Mouse (Mus musculus) midbrain, embryonic 13.5 days (tissue): Measurements from ENCODE around the gene Ppp1r3a. TPM values are rescaled to one million over a fixed set of nuclear protein-coding genes. Genes with fewer than 3 reads are reported as not detected.
"Not testable (repeated sequence)": the region's sequence is repeated elsewhere in the genome, so short reads cannot be mapped to it uniquely, and the experiment has no call there.

ENCODE experiments used
- ATAC-seq: fragments of 200-750 bp; cut with Nextera tagmentation; 2 replicates; pipeline ENCODE4 v1.8.0; 2017; ENCODE audit warnings: mild to moderate bottlenecking, moderate TSS enrichment, moderate library complexity
- H3K27ac ChIP-seq: fragments of 300-500 bp; sonication (generic); 2 replicates; pipeline ENCODE4 v1.5.1; 2015; ENCODE audit warnings: inconsistent platforms, mild to moderate bottlenecking, moderate library complexity
- H3K27me3 ChIP-seq: fragments of 300-500 bp; sonication (generic); 2 replicates; pipeline ENCODE4 v1.6.1; 2015; ENCODE audit warnings: mild to moderate bottlenecking, inconsistent platforms
- H3K36me3 ChIP-seq: fragments of 300-500 bp; sonication (generic); 2 replicates; pipeline ENCODE4 v1.6.1; 2015; ENCODE audit warnings: mild to moderate bottlenecking, inconsistent platforms
- H3K4me1 ChIP-seq: fragments of 300-500 bp; sonication (generic); replicated peaks from 2 replicates; pipeline ENCODE4 v1.6.1; 2015; ENCODE audit warnings: inconsistent platforms
- H3K4me2 ChIP-seq: fragments of 300-500 bp; sonication (generic); replicated peaks from 2 replicates; pipeline ENCODE4 v1.6.1; 2015; ENCODE audit warnings: moderate library complexity, mild to moderate bottlenecking, inconsistent platforms
- H3K4me3 ChIP-seq: fragments of 300-500 bp; sonication (generic); replicated peaks from 2 replicates; pipeline ENCODE4 v1.5.1; 2015; ENCODE audit warnings: mild to moderate bottlenecking, inconsistent platforms
- H3K9ac ChIP-seq: fragments of 300-500 bp; sonication (generic); replicated peaks from 2 replicates; pipeline ENCODE4 v1.6.1; 2015; ENCODE audit warnings: mild to moderate bottlenecking, inconsistent platforms
- H3K9me3 ChIP-seq: fragments of 300-500 bp; sonication (generic); 2 replicates; pipeline ENCODE4 v1.6.1; 2016; ENCODE audit warnings: mild to moderate bottlenecking, inconsistent platforms
- WGBS: fragments of 180-500 bp; shearing (Covaris S2); methylation state at CpG from one replicate; pipeline ENCODE4 v1.1.7; 2015; 5-methylcytosine and 5-hydroxymethylcytosine counted together
- polyA plus RNA-seq: library from polyadenylated mRNA; unstranded; fragments of >200 nt; fragmentation: Nextera tagmentation; extraction: Ambion mirVana; gene quantifications from 2 replicates; pipeline ENCODE4 v1.2.1, GENCODE M21; 2015

The Ppp1r3a gene
- polyA plus RNA-seq, 1 experiment from 2014 or later: not detected

DNA sequence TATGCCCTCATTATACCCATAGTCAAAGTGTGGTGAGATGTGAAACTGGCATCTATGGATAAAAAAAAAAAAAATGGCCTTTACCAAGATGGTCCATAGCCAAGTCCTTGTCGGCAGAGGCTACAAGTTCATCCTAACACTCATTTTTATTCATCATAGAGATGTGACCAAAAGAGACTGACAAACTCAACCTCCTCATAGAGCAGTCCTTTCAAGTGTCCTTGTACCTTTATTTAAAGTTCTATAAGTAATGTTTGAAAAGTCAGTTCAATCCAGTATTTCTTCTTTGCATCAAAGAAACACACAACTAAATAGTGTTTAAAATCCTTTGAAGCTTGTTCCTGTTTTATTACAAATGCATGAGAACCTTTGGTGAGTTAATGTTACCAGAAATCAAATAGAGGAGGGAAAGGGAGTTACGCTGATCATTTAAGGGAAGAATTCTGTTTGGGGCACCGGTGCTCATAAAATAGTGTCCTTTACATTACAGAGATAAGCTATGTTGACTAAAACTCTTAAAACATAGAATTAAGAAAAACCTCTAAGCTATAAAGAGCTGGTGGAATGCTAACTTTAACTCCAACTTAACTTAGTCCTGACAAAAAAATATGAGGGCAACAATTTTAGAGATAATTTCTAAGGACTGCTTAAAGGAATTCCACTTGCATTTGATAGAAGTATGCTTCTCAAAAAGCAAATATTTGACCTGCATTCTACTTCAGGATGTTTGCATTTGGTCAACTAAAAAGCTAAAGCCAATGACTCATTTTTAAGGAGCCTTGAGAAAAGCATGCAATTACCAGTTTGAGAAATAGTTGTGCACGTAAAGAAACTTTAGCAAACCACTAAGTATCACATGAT, 39.7 kb downstream of the Ppp1r3a start:
- 87% methylated on average over 4 of the region's 4 CpGs for WGBS
- Histone ChIP-seq H3K27ac (no peak overlapping the region), H3K27me3 (no peaks in the 10 kb centered on the region), H3K9me3 (no peaks in the 10 kb centered on the region), H3K9ac (no peak overlapping the region), H3K4me1 (peaks cover 3% of the 10 kb centered on the region; the same call in 1 of the 2 replicates), H3K36me3 (no peaks in the 10 kb centered on the region), H3K4me3 (no peak overlapping the region), H3K4me2 (no peak overlapping the region)
- ATAC-seq: no peak

DNA sequence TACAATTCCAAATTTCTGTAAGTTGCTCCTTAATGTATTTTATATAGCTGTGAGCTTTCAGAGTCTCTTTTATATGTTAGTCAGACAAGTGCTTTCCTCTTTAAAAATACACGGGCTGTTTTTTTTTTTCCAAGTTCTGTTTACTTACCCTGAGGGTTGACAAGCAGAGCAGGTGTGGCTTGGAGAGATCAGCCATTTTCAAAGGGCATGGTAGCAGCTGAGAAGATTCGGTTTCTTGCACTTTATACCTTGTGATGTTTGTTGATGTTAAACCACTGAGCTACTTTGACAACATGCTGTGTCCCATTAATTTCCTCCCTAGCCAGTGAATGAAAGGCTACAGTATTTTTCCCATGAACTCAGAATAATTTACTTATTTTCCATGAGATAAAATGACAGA, 42.9 kb downstream of the Ppp1r3a start:
- no peaks in the 10 kb centered on the region for H3K27me3 ChIP-seq
- no peak for ATAC-seq

DNA sequence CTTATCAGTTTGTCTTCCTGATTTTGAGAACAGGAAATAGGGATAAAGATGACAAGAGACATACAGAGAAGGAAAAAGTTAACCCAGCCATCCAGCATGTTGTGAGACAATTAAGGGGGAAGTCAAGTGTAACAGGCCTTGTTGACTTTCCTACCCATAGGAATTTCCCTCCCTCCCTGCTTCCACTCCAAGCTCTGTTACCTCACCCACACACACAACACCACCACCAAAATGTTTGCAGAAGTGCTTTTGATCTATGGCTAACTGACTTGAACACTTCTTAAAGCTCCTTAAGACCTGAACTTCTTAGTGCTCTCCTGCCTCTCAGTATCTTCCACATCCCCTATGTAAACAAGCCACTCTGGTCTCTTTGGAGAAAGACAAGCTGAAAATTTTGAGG, 55.0 kb downstream of the Ppp1r3a start:
- H3K9me3 ChIP-seq: no peaks in the 10 kb centered on the region
- H3K27me3 ChIP-seq: no peaks in the 10 kb centered on the region
- H3K4me3 ChIP-seq: no peak overlapping the region
- no peaks in the 10 kb centered on the region for H3K4me1 ChIP-seq
- H3K4me2 ChIP-seq: no peak overlapping the region
- no peaks in the 10 kb centered on the region for H3K36me3 ChIP-seq
- no peak overlapping the region for H3K9ac ChIP-seq
- H3K27ac ChIP-seq: no peak overlapping the region
- no peak for ATAC-seq

More for the DNA sequence above, 42.9 kb downstream of the Ppp1r3a start:
- Histone ChIP-seq H3K27ac (no peak overlapping the region), H3K4me1 (no peaks in the 10 kb centered on the region), H3K9me3 (no peaks in the 10 kb centered on the region), H3K4me2 (no peak overlapping the region), H3K4me3 (no peak overlapping the region), H3K9ac (no peak overlapping the region), H3K36me3 (no peaks in the 10 kb centered on the region)
- WGBS: 68% methylated on average over 2 of the region's 2 CpGs

DNA sequence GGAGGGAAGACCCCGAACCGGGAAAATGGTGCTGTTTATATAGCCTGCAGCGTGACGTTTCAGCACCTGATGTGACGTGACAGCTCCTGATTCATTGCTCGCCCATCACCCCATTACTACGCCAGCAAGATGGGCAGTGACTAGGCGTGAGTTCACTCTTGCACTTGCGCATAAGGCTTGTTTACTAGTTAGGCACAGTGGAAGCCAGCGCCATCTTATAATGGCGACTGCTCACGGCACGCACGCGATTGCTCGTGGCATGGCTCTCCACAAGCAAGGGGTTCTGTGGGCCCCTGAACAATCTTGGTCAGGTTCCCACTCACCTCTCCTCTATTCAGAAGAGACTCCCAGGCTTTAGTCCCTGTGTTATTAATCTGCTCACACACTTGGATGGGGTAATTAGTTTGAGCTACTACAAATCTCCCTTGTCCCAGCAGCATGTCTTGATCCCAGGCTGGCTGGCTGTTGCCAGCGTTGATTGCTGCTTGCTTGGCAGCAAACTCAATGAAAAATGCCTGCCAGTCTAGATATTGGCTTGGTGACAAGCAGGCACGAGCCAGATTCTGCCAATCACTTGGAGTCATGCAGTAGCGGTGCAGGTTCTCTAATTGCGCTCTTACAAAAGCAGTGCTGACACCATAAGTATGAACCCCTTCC, 75.7 kb downstream of the Ppp1r3a start:
- ATAC-seq, H3K36me3 ChIP-seq, H3K27me3 ChIP-seq, H3K9me3 ChIP-seq, H3K4me3 ChIP-seq, H3K4me2 ChIP-seq, H3K9ac ChIP-seq, H3K27ac ChIP-seq, H3K4me1 ChIP-seq: not testable (repeated sequence)
- 92% methylated on average over 20 of the region's 20 CpGs for WGBS

DNA sequence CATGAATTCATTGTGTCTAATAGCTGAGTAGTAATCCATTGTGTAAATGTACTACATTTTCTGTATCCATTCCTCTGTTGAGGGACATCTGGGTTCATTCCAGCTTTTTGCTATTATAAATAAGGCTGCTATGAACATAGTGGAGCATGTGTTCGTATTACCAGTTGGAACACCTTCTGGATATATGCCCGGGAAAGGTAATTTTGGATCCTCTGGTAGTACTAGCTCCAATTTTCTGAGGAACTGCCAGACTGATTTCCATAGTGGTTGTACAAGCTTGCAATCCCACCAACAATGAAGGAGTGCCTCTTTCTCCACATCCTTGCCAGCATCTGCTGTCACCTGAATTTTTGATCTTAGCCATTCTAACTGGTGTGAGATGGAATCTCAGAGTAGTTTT, 86.1 kb downstream of the Ppp1r3a start:
- 93% methylated on average over 2 of the region's 2 CpGs for WGBS
- H3K4me1 ChIP-seq, ATAC-seq, H3K9me3 ChIP-seq, H3K4me2 ChIP-seq, H3K9ac ChIP-seq, H3K27me3 ChIP-seq, H3K4me3 ChIP-seq, H3K36me3 ChIP-seq, H3K27ac ChIP-seq: not testable (repeated sequence)

DNA sequence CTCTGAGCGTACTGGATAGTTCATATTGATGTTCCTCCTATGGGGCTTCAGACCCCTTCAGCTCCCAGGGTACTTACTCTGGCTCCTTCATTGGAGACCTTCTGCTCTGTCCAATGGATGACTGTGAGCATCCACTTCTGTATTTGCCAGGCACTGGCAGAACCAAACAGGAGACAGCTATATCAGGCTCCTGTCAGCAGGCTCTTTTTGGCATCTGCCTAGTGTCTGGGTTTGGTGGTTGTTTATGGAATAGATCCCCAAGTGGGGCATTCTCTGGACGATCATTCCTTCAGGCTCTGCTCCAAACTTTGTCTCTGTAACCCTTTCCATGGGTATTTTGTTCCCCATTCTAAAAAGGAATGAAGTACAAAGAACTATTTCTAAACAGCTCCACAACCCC, 87.4 kb downstream of the Ppp1r3a start:
- H3K27ac ChIP-seq, ATAC-seq, H3K27me3 ChIP-seq, H3K4me1 ChIP-seq, H3K9me3 ChIP-seq, H3K9ac ChIP-seq, H3K36me3 ChIP-seq, H3K4me2 ChIP-seq, H3K4me3 ChIP-seq: not testable (repeated sequence)
- 84% methylated on average over 2 of the region's 2 CpGs for WGBS

Other genes with a start within 250 kb of the Ppp1r3a start
- 56.7 and 71.6 TPM in 2 replicates for gene Foxp2, start 146.1 kb upstream of the Ppp1r3a start, polyA plus RNA-seq